Mouse (Mus musculus): ENCODE data around the gene Itih5. TPM values are rescaled to one million over a fixed set of nuclear protein-coding genes. Genes with fewer than 3 reads are reported as not detected.
A peak's percentile ranks its signal among the peaks of the same experiment; 100 is the strongest.

The Itih5 gene
- polyA plus RNA-seq (2014; fragmentation: Nextera tagmentation; extraction: Ambion mirVana): 1.4 and 9.5 TPM in 2 replicates

DNA sequence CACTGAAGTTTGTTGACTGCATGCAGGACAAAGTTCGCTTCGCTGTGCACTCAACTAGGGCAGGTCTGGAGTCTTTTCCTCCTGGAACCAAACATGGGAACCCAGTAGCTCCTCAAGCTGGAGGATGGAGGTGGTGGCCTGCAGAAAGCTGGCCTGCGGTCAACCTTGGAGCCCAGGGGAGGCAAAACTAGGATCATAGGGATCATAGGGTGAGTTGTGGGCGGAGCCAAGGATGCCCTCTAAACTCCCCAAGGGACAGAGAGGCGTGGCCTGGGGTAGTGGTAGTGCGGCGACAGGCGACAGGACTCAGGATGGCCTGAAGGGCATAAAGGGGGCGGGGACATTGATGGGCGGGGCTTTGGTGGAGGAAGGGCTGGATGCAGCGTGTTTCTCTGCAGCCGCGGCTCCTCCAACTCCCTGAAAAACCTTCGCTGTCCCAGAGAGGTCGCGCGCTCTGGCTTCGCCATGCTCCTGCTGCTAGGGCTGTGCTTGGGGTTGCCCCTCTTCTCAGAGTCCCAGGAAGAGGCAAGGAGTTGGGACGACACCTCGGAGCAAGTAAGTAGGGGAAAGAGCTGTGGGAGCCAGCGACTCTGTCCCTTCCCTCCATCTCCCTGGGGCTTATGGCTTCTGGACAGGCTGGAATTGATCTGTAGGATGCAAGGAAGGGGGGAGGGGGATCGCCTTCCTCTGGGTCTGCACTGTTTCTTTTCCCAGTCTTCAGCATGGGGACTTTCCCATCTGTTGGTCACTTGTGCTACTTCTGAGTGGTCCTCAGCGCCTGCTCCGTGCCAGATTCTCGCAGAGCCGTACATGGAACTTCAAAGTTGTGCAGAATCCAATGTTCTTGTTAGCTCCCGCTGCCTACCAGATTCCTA lies at the start of gene Itih5:
TSS of gene Itih5 (plus strand) at position 371 of the 875 bp plus-strand sequence.
- Histone ChIP-seq H3K27ac (ENCODE audit: low read depth, low read length) (no peak within 1 kb of the TSS), H3K27me3 (ENCODE audit: control insufficient read depth, insufficient read depth, low read length) (no peaks in the 10 kb centered on the region), H3K9ac (replicated peaks; ENCODE audit: low read depth, low read length) (peak within 1 kb of the TSS; percentile 21; the same call in 1 of the 2 replicates), H3K4me2 (ENCODE audit: low read depth, low read length) (peak within 1 kb of the TSS; percentile 61), H3K36me3 (ENCODE audit: control insufficient read depth, insufficient read depth, low read length) (no peaks in the 10 kb centered on the region), H3K4me1 (ENCODE audit: control insufficient read depth, insufficient read depth, low read length) (no peaks in the 10 kb centered on the region), H3K9me3 (ENCODE audit: control insufficient read depth, low read length) (no peaks in the 10 kb centered on the region), H3K4me3 (ENCODE audit: low read depth, low read length) (peak within 1 kb of the TSS; percentile 28)
- 7% methylated on average over 27 of the region's 27 CpGs for WGBS
- peak; percentile 72 for ATAC-seq (ENCODE audit: low read depth)

DNA sequence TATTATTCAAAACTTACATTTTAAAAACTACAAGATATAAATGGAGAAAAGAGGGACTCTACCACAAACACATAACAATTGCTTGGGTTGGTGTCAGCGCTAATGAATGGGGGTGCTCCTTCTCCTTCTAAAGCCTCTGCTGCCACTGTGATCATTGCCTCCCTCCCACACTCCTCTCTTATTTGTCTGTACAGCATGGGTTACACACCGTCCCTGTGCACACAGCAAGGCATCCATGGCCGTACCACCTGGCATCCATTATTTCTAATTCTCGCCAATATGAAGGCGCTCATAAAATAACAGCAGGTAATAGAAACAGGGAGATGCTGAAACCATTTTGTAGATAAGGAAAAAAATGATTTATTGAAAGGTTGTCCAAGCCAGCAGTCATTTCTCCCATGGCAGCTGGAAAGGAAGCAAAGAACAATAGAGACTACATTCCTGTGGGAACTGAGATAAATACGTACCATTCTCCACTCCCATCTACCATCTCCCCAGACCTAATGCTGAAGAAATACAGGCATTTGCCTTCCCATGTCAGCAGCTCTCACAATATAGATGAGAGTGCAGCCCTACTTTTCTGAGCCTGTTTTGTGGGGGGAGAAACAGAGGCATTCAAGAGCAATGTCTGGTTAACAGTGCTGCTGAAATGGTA lies 44.7 kb upstream of the Itih5 start:
- H3K9me3 ChIP-seq (ENCODE audit: control insufficient read depth, low read length): no peaks in the 10 kb centered on the region
- 46% methylated on average over 6 of the region's 6 CpGs for WGBS
- H3K4me1 ChIP-seq (ENCODE audit: control insufficient read depth, insufficient read depth, low read length): no peaks in the 10 kb centered on the region
- no peaks in the 10 kb centered on the region for H3K27me3 ChIP-seq (ENCODE audit: control insufficient read depth, insufficient read depth, low read length)
- peak; percentile 87 for ATAC-seq (ENCODE audit: low read depth)
- no peak overlapping the region; the same call in 1 of the 2 replicates for H3K27ac ChIP-seq (ENCODE audit: low read depth, low read length)
- H3K36me3 ChIP-seq (ENCODE audit: control insufficient read depth, insufficient read depth, low read length): no peaks in the 10 kb centered on the region
- no peak overlapping the region for H3K9ac ChIP-seq (replicated peaks; ENCODE audit: low read depth, low read length)
- no peak overlapping the region for H3K4me3 ChIP-seq (ENCODE audit: low read depth, low read length)
- no peak overlapping the region for H3K4me2 ChIP-seq (ENCODE audit: low read depth, low read length)

DNA sequence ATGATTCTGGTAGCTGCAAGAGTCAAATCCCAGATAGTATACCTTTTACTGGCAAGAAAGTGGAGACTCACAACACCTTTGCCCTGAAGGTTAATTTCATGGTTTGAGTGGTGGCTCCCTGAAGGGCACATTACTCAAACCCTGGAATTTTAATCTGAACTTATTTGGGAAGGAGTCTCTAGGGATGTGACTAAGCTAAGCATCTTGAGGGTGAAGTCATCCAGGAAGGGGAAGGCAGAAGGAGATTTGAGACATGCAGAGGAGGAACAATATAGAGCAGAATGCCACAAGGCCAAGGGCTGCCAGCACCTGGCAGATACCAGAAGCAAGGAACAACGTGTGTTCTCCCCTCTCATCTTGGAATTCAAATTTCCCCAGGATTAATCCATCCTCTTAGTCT lies 34.6 kb upstream of the Itih5 start:
- no peaks in the 10 kb centered on the region for H3K4me1 ChIP-seq (ENCODE audit: control insufficient read depth, insufficient read depth, low read length)
- H3K27ac ChIP-seq (ENCODE audit: low read depth, low read length): no peak overlapping the region
- no peak for ATAC-seq (ENCODE audit: low read depth)
- H3K9ac ChIP-seq (replicated peaks; ENCODE audit: low read depth, low read length): no peak overlapping the region
- no peaks in the 10 kb centered on the region for H3K9me3 ChIP-seq (ENCODE audit: control insufficient read depth, low read length)
- H3K4me2 ChIP-seq (ENCODE audit: low read depth, low read length): no peak overlapping the region
- no peak overlapping the region for H3K4me3 ChIP-seq (ENCODE audit: low read depth, low read length)
- no peaks in the 10 kb centered on the region for H3K27me3 ChIP-seq (ENCODE audit: control insufficient read depth, insufficient read depth, low read length)
- 63% methylated on average over 1 of the region's 1 CpGs for WGBS
- H3K36me3 ChIP-seq (ENCODE audit: control insufficient read depth, insufficient read depth, low read length): no peaks in the 10 kb centered on the region

DNA sequence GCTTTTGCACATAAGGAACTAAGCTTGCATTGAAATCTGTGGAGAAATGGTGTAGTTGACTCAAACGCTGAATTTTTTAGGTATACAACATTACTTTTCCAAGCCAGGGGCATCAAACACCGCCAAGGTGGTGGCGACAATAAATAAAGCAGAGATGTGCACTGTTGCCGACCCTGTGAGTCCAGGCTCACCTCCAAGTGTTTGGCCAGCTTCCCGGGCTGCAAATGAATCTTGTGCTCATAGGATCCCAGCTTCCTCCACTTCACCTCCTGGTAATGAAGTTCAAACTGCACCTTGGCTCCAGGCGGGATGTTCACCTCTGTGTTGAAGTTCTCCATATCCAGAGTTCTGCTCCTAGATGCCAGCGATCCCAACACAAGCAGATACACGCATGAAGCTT lies 34.1 kb upstream of the Itih5 start:
- WGBS: 89% methylated on average over 8 of the region's 8 CpGs

DNA sequence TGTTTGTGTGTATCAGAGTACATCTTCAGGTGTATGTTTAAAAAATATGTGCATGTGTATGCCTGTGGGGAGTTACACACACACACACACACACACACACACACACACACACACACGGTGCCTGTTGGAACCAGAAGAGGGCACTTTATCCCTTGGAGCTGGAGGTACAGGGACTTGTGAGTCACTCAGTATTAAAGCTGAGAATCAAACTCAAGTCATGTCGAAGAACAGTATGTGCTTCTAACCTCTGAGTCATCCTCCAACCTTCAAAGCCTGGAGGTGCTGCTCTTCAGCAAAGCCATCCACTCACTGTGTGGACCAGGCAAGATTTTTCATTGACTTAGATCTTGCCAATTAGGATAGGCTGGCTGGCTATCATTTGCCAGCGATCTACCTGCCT lies 31.5 kb upstream of the Itih5 start:
- no peak for ATAC-seq (ENCODE audit: low read depth)
- no peak overlapping the region for H3K4me2 ChIP-seq (ENCODE audit: low read depth, low read length)
- H3K27me3 ChIP-seq (ENCODE audit: control insufficient read depth, insufficient read depth, low read length): no peaks in the 10 kb centered on the region
- no peak overlapping the region for H3K27ac ChIP-seq (ENCODE audit: low read depth, low read length)
- no peaks in the 10 kb centered on the region for H3K4me1 ChIP-seq (ENCODE audit: control insufficient read depth, insufficient read depth, low read length)
- H3K4me3 ChIP-seq (ENCODE audit: low read depth, low read length): no peak overlapping the region
- WGBS: 68% methylated on average over 3 of the region's 3 CpGs
- H3K9me3 ChIP-seq (ENCODE audit: control insufficient read depth, low read length): no peaks in the 10 kb centered on the region
- no peaks in the 10 kb centered on the region for H3K36me3 ChIP-seq (ENCODE audit: control insufficient read depth, insufficient read depth, low read length)
- H3K9ac ChIP-seq (replicated peaks; ENCODE audit: low read depth, low read length): no peak overlapping the region

More for the DNA sequence above, 34.1 kb upstream of the Itih5 start:
- no peaks in the 10 kb centered on the region for H3K4me1 ChIP-seq (ENCODE audit: control insufficient read depth, insufficient read depth, low read length)
- H3K27me3 ChIP-seq (ENCODE audit: control insufficient read depth, insufficient read depth, low read length): no peaks in the 10 kb centered on the region
- no peaks in the 10 kb centered on the region for H3K9me3 ChIP-seq (ENCODE audit: control insufficient read depth, low read length)
- H3K36me3 ChIP-seq (ENCODE audit: control insufficient read depth, insufficient read depth, low read length): no peaks in the 10 kb centered on the region
- H3K4me3 ChIP-seq (ENCODE audit: low read depth, low read length): no peak overlapping the region
- H3K4me2 ChIP-seq (ENCODE audit: low read depth, low read length): no peak overlapping the region
- no peak overlapping the region for H3K9ac ChIP-seq (replicated peaks; ENCODE audit: low read depth, low read length)
- no peak for ATAC-seq (ENCODE audit: low read depth)
- no peak overlapping the region for H3K27ac ChIP-seq (ENCODE audit: low read depth, low read length)

DNA sequence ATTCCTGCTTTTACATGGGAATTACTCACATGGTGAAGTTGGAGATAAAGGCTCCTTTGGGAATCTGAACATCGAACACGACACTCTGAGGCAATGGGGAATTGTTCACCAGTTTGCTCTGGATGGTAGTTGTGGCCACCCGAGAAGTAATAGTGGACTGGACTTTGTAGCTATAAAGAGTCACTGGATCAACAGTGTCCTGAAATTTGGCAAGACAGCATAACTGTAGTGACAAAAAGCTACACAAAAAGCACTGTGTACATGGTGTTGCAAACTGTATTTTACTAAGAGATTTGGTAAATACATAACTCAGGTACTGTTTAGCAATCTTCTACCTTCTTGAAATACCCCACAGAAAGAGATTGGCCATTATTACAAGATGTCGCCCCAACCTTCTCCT lies 27.2 kb upstream of the Itih5 start:
- no peak for ATAC-seq (ENCODE audit: low read depth)
- Histone ChIP-seq H3K27me3 (ENCODE audit: control insufficient read depth, insufficient read depth, low read length) (no peaks in the 10 kb centered on the region), H3K4me2 (ENCODE audit: low read depth, low read length) (no peak overlapping the region), H3K9me3 (ENCODE audit: control insufficient read depth, low read length) (no peaks in the 10 kb centered on the region), H3K36me3 (ENCODE audit: control insufficient read depth, insufficient read depth, low read length) (no peaks in the 10 kb centered on the region), H3K4me3 (ENCODE audit: low read depth, low read length) (no peak overlapping the region), H3K4me1 (ENCODE audit: control insufficient read depth, insufficient read depth, low read length) (no peaks in the 10 kb centered on the region), H3K27ac (ENCODE audit: low read depth, low read length) (no peak overlapping the region), H3K9ac (replicated peaks; ENCODE audit: low read depth, low read length) (no peak overlapping the region)
- WGBS: 92% methylated on average over 4 of the region's 4 CpGs

DNA sequence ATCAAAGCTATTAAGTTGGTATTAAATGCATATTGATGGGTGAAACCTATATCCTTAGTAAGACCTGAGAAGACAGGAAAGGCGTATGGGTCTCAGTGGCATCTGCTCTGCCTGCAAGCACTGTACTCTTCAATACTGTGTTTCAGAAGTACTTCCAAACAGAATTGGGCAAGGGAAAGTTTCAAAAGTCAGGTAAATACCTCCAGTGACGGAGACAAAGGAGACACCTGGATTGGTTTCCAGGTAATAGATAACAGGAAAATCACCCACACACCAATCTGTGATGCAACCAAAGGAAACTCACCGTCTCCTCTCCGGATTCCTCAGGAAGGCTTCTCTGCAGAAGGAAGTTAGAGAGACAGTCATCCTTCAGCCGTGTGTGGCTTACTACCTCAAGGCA lies 25.9 kb upstream of the Itih5 start:
- no peaks in the 10 kb centered on the region for H3K4me1 ChIP-seq (ENCODE audit: control insufficient read depth, insufficient read depth, low read length)
- no peak overlapping the region for H3K9ac ChIP-seq (replicated peaks; ENCODE audit: low read depth, low read length)
- no peaks in the 10 kb centered on the region for H3K27me3 ChIP-seq (ENCODE audit: control insufficient read depth, insufficient read depth, low read length)
- no peak overlapping the region for H3K27ac ChIP-seq (ENCODE audit: low read depth, low read length)
- no peak for ATAC-seq (ENCODE audit: low read depth)
- H3K36me3 ChIP-seq (ENCODE audit: control insufficient read depth, insufficient read depth, low read length): no peaks in the 10 kb centered on the region
- H3K9me3 ChIP-seq (ENCODE audit: control insufficient read depth, low read length): no peaks in the 10 kb centered on the region
- no peak overlapping the region for H3K4me3 ChIP-seq (ENCODE audit: low read depth, low read length)
- H3K4me2 ChIP-seq (ENCODE audit: low read depth, low read length): no peak overlapping the region
- WGBS: 92% methylated on average over 5 of the region's 5 CpGs

DNA sequence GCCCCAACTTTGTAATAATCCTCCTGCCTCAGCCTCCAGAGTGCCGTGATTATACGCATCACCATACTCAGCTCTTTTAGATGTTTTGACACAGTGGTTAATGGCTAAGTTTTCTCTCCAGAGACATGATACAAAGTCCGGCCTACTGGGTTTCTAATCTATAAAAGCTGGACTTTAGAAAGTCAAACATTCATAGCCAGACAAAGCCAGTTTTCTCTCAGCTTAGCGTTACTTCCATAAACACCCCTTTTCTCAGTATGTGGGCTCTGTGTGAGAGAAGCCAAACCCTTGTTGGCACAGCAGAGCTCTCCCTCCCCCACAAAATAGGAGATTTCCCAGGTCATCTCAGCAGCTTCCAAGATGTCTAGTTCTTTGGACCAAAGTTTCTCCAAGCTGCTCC lies 24.8 kb upstream of the Itih5 start:
- no peak for ATAC-seq (ENCODE audit: low read depth)
- no peak overlapping the region for H3K4me3 ChIP-seq (ENCODE audit: low read depth, low read length)
- no peaks in the 10 kb centered on the region for H3K27me3 ChIP-seq (ENCODE audit: control insufficient read depth, insufficient read depth, low read length)
- no peaks in the 10 kb centered on the region for H3K36me3 ChIP-seq (ENCODE audit: control insufficient read depth, insufficient read depth, low read length)
- H3K4me1 ChIP-seq (ENCODE audit: control insufficient read depth, insufficient read depth, low read length): no peaks in the 10 kb centered on the region
- H3K4me2 ChIP-seq (ENCODE audit: low read depth, low read length): no peak overlapping the region
- no peaks in the 10 kb centered on the region for H3K9me3 ChIP-seq (ENCODE audit: control insufficient read depth, low read length)
- no peak overlapping the region for H3K27ac ChIP-seq (ENCODE audit: low read depth, low read length)
- no peak overlapping the region for H3K9ac ChIP-seq (replicated peaks; ENCODE audit: low read depth, low read length)
- 85% methylated on average over 4 of the region's 4 CpGs for WGBS

DNA sequence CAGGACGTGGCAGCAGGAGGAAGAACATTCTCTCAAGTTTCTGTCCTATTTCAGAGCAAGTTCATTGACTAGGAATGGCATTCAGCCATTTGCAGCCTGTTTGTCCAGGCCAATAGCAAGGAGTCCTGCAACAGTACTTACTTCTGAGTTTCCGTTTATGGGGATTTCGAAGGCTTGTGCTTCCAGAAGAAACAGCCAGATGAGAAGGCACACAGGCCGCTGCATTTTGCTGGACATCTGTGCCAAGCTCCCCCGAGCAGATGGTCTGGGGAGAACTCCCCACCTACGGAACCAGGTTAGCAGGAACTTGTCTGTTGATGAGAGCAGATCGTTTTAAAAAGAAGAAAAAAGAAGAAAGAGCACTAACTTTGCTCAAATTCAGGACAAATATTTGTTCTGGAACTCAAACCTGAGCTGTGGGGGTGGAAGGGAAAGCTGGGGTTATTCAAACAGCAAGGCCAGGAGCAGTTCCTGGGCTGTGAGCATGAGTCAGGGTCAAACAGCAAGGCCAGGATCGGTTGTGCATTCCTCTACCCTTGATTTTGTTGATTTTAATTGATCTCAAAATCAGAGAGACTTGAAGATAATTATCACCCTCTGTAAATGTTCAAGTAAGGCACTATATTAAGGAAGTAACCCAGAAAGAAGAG lies 22.9 kb upstream of the Itih5 start:
- WGBS: 82% methylated on average over 8 of the region's 8 CpGs
- Histone ChIP-seq H3K9ac (replicated peaks; ENCODE audit: low read depth, low read length) (no peak overlapping the region), H3K4me3 (ENCODE audit: low read depth, low read length) (no peak overlapping the region), H3K4me1 (ENCODE audit: control insufficient read depth, insufficient read depth, low read length) (no peaks in the 10 kb centered on the region), H3K27me3 (ENCODE audit: control insufficient read depth, insufficient read depth, low read length) (no peaks in the 10 kb centered on the region), H3K27ac (ENCODE audit: low read depth, low read length) (no peak overlapping the region), H3K36me3 (ENCODE audit: control insufficient read depth, insufficient read depth, low read length) (no peaks in the 10 kb centered on the region), H3K4me2 (ENCODE audit: low read depth, low read length) (no peak overlapping the region), H3K9me3 (ENCODE audit: control insufficient read depth, low read length) (no peaks in the 10 kb centered on the region)
- ATAC-seq (ENCODE audit: low read depth): no peak
